Mouse (Mus musculus) leukemia stem cell, adult 10-12 weeks (primary cell): ENCODE data around the gene Ppcs. TPM values are rescaled to one million over a fixed set of nuclear protein-coding genes. Genes with fewer than 3 reads are reported as not detected.

ENCODE experiments used
- polyA plus RNA-seq: library from polyadenylated mRNA; stranded (reverse); fragments of >175 nt; gene quantifications from 2 replicates; pipeline ENCODE4 v1.2.3, GENCODE M21; 2012; ENCODE audit warnings: low replicate concordance

Gene Ppcs
- 8.1 and 11.0 TPM in 2 replicates for polyA plus RNA-seq

GRCm38 (mm10) chr4:119422294-119422964 lies at the start of gene Ppcs, which contains the start of gene Zmynd12:
Gene Ppcs (minus strand): TSS chr4:119422420.
Gene Zmynd12 (plus strand): TSS chr4:119422814.

GRCm38 (mm10) chr4:119415072-119415753 lies 7.0 kb downstream of the Ppcs start, which contains the start of gene Ccdc30:
Gene Ccdc30 (minus strand): TSS chr4:119415521.

Other genes with a start within 250 kb of the Ppcs start
- 10.1 and 18.0 TPM in 2 replicates for gene Zfp691, start 248.2 kb downstream of the Ppcs start, polyA plus RNA-seq
- gene Ermap, start 232.4 kb downstream of the Ppcs start, polyA plus RNA-seq = 72.8 and 213 TPM in 2 replicates
- gene Svbp, start 227.1 kb downstream of the Ppcs start, polyA plus RNA-seq = 77.9 and 129 TPM in 2 replicates
- gene Tmem269, start 204.2 kb downstream of the Ppcs start, polyA plus RNA-seq = not detected in 2 replicates
- gene AU022252, start 189.7 kb downstream of the Ppcs start, polyA plus RNA-seq = 12.9 and 16.1 TPM in 2 replicates
- 11.6 and 13.2 TPM in 2 replicates for gene P3h1, start 189.5 kb downstream of the Ppcs start, polyA plus RNA-seq
- gene Cldn19, start 167.0 kb downstream of the Ppcs start, polyA plus RNA-seq = not detected in 2 replicates
- 2,013 and 2,112 TPM in 2 replicates for gene Ybx1, start 127.8 kb downstream of the Ppcs start, polyA plus RNA-seq
- 0.88 and 2.1 TPM in 2 replicates for gene Ppih, start 101.9 kb downstream of the Ppcs start, polyA plus RNA-seq
- not detected in 2 replicates for gene Ccdc30, start 6.9 kb downstream of the Ppcs start, polyA plus RNA-seq
- not detected in 2 replicates for gene Zmynd12, start 394 bp upstream of the Ppcs start, polyA plus RNA-seq
- gene Rimkla, start 70.2 kb upstream of the Ppcs start, polyA plus RNA-seq = not detected in 2 replicates
- gene Foxj3, start 114.6 kb upstream of the Ppcs start, polyA plus RNA-seq = 14.0 and 16.6 TPM in 2 replicates
- gene Frg2f1, start 117.1 kb upstream of the Ppcs start, polyA plus RNA-seq = 7.2 and 16.8 TPM in 2 replicates
- gene Guca2a, start 215.3 kb upstream of the Ppcs start, polyA plus RNA-seq = not detected in 2 replicates
- gene Guca2b, start 236.5 kb upstream of the Ppcs start, polyA plus RNA-seq = not detected in 2 replicates